Mouse (Mus musculus) intestine, embryonic 15.5 days (tissue): ENCODE measurements around the gene Dvl3. TPM values are rescaled to one million over a fixed set of nuclear protein-coding genes. Genes with fewer than 3 reads are reported as not detected.

ENCODE experiments used
- ATAC-seq: fragments of 200-750 bp; cut with Nextera tagmentation; 2 replicates; pipeline ENCODE4 v1.8.0; 2017; ENCODE audit warnings: moderate TSS enrichment, moderate library complexity
- H3K27ac ChIP-seq: fragments of 300-500 bp; sonication (generic); 2 replicates; pipeline ENCODE4 v1.5.1; 2015; ENCODE audit warnings: mild to moderate bottlenecking, inconsistent platforms
- H3K27me3 ChIP-seq: fragments of 300-500 bp; sonication (generic); replicated peaks from 2 replicates; pipeline ENCODE4 v1.6.1; 2015; ENCODE audit warnings: inconsistent platforms
- H3K36me3 ChIP-seq: fragments of 300-500 bp; sonication (generic); 2 replicates; pipeline ENCODE4 v1.6.1; 2015; ENCODE audit warnings: inconsistent platforms
- H3K4me1 ChIP-seq: fragments of 300-500 bp; sonication (generic); replicated peaks from 2 replicates; pipeline ENCODE4 v1.6.1; 2015; ENCODE audit warnings: inconsistent platforms
- H3K4me2 ChIP-seq: fragments of 300-500 bp; sonication (generic); replicated peaks from 2 replicates; pipeline ENCODE4 v1.6.1; 2015; ENCODE audit warnings: mild to moderate bottlenecking, inconsistent platforms
- H3K4me3 ChIP-seq: fragments of 300-500 bp; sonication (generic); replicated peaks from 2 replicates; pipeline ENCODE4 v1.5.1; 2015; ENCODE audit warnings: inconsistent platforms
- H3K9ac ChIP-seq: fragments of 300-500 bp; sonication (generic); 2 replicates; pipeline ENCODE4 v1.6.1; 2015; ENCODE audit warnings: inconsistent platforms
- H3K9me3 ChIP-seq: fragments of 300-500 bp; sonication (generic); 2 replicates; pipeline ENCODE4 v1.6.1; 2016; ENCODE audit warnings: inconsistent platforms
- WGBS: fragments of 180-500 bp; shearing (Covaris S2); methylation state at CpG from one replicate; pipeline ENCODE4 v1.1.7; 2015; 5-methylcytosine and 5-hydroxymethylcytosine counted together
- polyA plus RNA-seq: library from polyadenylated mRNA; unstranded; fragments of >200 nt; fragmentation: Nextera tagmentation; extraction: Ambion mirVana; gene quantifications from 2 replicates; pipeline ENCODE4 v1.2.1, GENCODE M21; 2015

The Dvl3 gene
- polyA plus RNA-seq, 1 experiment from 2014 or later, result 18.1 TPM

GRCm38 (mm10) chr16:20498677-20499475 is 17.9 kb upstream of the Dvl3 start, which contains the start of gene Eif2b5:
Gene Eif2b5 (plus strand): TSS chr16:20498817.
- Histone ChIP-seq H3K9me3 (no peaks in the 10 kb centered on the region), H3K4me1 (peaks cover 12% of the 10 kb centered on the region; the same call in 1 of the 2 replicates), H3K4me2 (peak within 1 kb of the TSS; percentile 76), H3K27ac (peak within 1 kb of the TSS; percentile 69), H3K9ac (peak within 1 kb of the TSS; percentile 90), H3K27me3 (no peaks in the 10 kb centered on the region), H3K4me3 (peak within 1 kb of the TSS; percentile 94), H3K36me3 (peaks cover 26% of the 10 kb centered on the region)
- under 1% methylated on average over 49 of the region's 49 CpGs for WGBS
- ATAC-seq, result peak; percentile 97

- no peak overlapping the region for H3K4me3 ChIP-seq
- H3K4me1 ChIP-seq, result no peaks in the 10 kb centered on the region
- H3K4me2 ChIP-seq, result no peak overlapping the region
- no peak overlapping the region for H3K9ac ChIP-seq
- no peak for ATAC-seq
- H3K9me3 ChIP-seq, result no peaks in the 10 kb centered on the region
- H3K36me3 ChIP-seq, result peaks cover 78% of the 10 kb centered on the region
- WGBS, result 84% methylated on average over 8 of the region's 8 CpGs
- H3K27me3 ChIP-seq, result no peaks in the 10 kb centered on the region
- H3K27ac ChIP-seq, result no peak overlapping the region
These were observed 10.8 kb upstream of the Dvl3 start for GRCm38 (mm10) chr16:20506000-20506399.

- Histone ChIP-seq H3K9me3 (no peaks in the 10 kb centered on the region), H3K27me3 (no peaks in the 10 kb centered on the region), H3K27ac (no peak overlapping the region), H3K4me1 (no peaks in the 10 kb centered on the region), H3K4me2 (no peak overlapping the region), H3K4me3 (no peak overlapping the region), H3K36me3 (peaks cover 53% of the 10 kb centered on the region), H3K9ac (no peak overlapping the region)
- peak; percentile 61 for ATAC-seq
- WGBS, result 88% methylated on average over 3 of the region's 3 CpGs
These were observed 7.4 kb upstream of the Dvl3 start for GRCm38 (mm10) chr16:20509349-20509748.

DNA sequence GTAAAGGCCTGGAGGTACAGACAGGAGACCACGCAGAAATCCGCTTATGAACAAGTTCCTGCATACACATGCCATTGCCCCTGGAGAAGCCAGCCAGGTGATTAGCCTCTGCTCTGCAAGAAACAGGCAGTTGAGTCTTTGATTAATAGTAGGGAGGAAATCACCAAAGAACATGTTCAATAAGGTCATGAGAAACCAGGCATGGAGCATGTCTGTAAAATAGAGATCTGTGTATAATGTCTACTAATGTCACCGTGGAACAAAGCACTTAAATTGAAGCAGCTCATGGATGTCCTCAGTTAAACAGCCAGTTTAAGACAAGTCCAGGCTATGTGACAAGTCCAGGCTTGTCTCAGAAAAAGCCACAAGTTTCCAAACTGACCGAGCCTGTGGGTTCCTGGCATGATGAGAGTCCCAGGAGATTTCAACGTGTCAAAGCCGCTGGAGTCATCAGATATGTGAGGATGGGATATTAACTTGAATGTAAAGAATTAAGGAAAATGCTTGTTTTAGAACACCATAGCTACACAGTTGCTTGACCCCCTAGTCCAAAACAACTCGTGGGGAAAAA is 5.4 kb upstream of the Dvl3 start:
- Histone ChIP-seq H3K27ac (no peak overlapping the region), H3K4me3 (no peak overlapping the region), H3K9ac (no peak overlapping the region), H3K4me1 (no peaks in the 10 kb centered on the region), H3K9me3 (no peaks in the 10 kb centered on the region), H3K27me3 (no peaks in the 10 kb centered on the region), H3K36me3 (peaks cover 37% of the 10 kb centered on the region), H3K4me2 (no peak overlapping the region)
- WGBS, result 89% methylated on average over 7 of the region's 7 CpGs
- no peak for ATAC-seq

- Histone ChIP-seq H3K9ac (peak overlapping the region; percentile 81), H3K4me3 (peak overlapping the region; percentile 82), H3K9me3 (no peaks in the 10 kb centered on the region), H3K4me1 (peaks cover 4% of the 10 kb centered on the region), H3K27ac (0 out of 2 replicates have a peak overlapping the region, but pooled peaks have one; percentile 90), H3K27me3 (no peaks in the 10 kb centered on the region), H3K4me2 (peak overlapping the region; percentile 72), H3K36me3 (0 out of 2 replicates have a peak, but pooled peaks cover 2% of the 10 kb centered on the region)
- no peak for ATAC-seq
These were observed 750 bp upstream of the Dvl3 start for GRCm38 (mm10) chr16:20516032-20516431.

GRCm38 (mm10) chr16:20517216-20517615 is 434 bp downstream of the Dvl3 start:
- Histone ChIP-seq H3K4me1 (peaks cover 4% of the 10 kb centered on the region), H3K27me3 (no peaks in the 10 kb centered on the region), H3K27ac (peak overlapping the region; percentile 90), H3K9me3 (no peaks in the 10 kb centered on the region), H3K9ac (peak overlapping the region; percentile 81), H3K4me3 (peak overlapping the region; percentile 82), H3K36me3 (peaks cover 4% of the 10 kb centered on the region; the same call in 1 of the 2 replicates), H3K4me2 (peak overlapping the region; percentile 72)
- ATAC-seq, result peak; percentile 58
- 0% methylated on average over 26 of the region's 26 CpGs for WGBS

DNA sequence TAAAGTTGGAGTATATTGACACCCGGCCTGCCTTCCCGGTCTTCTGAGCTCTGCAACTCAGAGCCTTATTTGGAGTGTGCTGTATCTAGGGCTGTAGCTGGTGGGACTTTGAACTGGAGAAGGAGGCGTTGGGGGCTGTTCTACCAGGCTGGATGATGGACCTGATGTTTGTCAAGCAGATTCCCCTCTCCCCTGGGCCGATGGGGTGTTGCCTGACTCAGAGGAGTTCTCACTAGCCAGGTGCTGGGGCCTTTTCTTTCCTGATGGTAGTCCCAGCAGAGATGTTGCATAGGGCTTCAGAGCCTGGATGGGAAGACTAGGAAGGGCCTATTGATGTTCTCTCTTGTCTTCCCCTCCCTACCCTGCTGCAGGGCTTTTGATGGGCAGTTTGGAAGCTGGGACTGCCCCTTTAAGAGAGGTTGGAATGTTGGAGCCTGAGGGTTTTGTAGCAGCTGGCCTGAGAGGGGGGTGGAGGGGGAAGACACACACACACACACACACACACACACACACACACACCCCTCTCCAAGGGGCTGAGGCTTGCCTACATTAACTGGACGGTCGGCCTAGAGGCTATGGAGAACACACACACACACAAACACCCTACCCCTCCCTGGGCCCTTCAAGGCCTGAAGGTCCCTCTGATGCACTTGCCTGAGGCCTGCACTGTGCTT is 1.1 kb downstream of the Dvl3 start:
- H3K36me3 ChIP-seq, result peaks cover 4% of the 10 kb centered on the region; the same call in 1 of the 2 replicates
- ATAC-seq, result peak; percentile 62

GRCm38 (mm10) chr16:20523886-20524285 is 7.1 kb downstream of the Dvl3 start:
- Histone ChIP-seq H3K36me3 (peaks cover 54% of the 10 kb centered on the region), H3K4me3 (no peak overlapping the region), H3K9ac (no peak overlapping the region)

More for the DNA sequence above, 1.1 kb downstream of the Dvl3 start:
- H3K4me3 ChIP-seq, result peak overlapping the region; percentile 82
- peak overlapping the region; percentile 72 for H3K4me2 ChIP-seq
- H3K27me3 ChIP-seq, result no peaks in the 10 kb centered on the region
- no peaks in the 10 kb centered on the region for H3K9me3 ChIP-seq
- peaks cover 4% of the 10 kb centered on the region for H3K4me1 ChIP-seq
- H3K9ac ChIP-seq, result peak overlapping the region; percentile 81
- peak overlapping the region; percentile 90 for H3K27ac ChIP-seq
- 5% methylated on average over 6 of the region's 6 CpGs for WGBS

DNA sequence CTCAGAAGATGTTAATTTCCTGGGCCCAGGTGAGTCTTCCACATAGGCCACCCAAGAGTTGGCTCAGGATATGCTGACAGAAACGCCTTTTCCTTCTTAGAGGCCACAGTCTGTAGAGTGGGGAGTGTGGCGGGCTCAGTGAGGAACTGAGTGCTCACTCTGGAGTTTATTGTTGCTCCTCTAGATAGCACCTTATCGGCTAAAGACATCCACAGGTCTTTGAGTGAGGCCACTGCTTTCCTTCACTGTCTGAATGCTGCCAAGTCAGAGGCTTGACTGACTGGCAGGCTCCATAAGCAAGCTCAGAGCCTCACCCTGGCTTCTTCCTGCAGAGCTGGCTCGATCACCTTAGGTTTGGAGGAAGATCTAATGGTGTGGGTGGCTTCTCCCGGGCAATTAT is 12.0 kb downstream of the Dvl3 start:
- Histone ChIP-seq H3K36me3 (peaks cover 71% of the 10 kb centered on the region), H3K27ac (no peak overlapping the region), H3K9me3 (no peaks in the 10 kb centered on the region), H3K4me1 (no peaks in the 10 kb centered on the region), H3K27me3 (no peaks in the 10 kb centered on the region), H3K4me2 (no peak overlapping the region), H3K9ac (no peak overlapping the region), H3K4me3 (no peak overlapping the region)
- WGBS, result 90% methylated on average over 5 of the region's 5 CpGs
- no peak for ATAC-seq

More at GRCm38 (mm10) chr16:20523886-20524285, 7.1 kb downstream of the Dvl3 start:
- Histone ChIP-seq H3K4me2 (no peak overlapping the region), H3K27me3 (no peaks in the 10 kb centered on the region), H3K4me1 (no peaks in the 10 kb centered on the region), H3K9me3 (no peaks in the 10 kb centered on the region), H3K27ac (no peak overlapping the region)
- no peak for ATAC-seq
- 81% methylated on average over 10 of the region's 10 CpGs for WGBS

DNA sequence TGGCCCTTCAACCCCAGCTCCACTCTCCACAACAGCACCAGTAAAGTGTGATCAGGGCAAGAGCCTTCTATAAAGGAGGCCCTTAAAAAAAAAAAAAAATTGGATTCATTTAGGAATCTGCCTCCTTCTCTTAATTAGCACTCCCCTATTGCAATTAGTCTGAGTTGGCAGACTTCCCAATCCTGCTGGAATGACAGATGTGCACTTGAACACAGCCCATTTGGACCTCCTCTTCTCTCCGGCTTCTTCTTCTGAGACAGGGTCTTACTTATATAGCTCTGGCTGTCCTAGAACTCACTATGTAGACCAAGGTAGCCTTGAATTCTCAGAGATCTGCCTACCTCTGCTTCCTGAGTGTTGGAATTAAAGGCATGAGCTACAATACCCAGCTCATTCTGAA is 12.6 kb downstream of the Dvl3 start:
- H3K4me3 ChIP-seq, result no peak overlapping the region
- peaks cover 65% of the 10 kb centered on the region for H3K36me3 ChIP-seq
- no peak for ATAC-seq

GRCm38 (mm10) chr16:20530941-20531340 is 14.2 kb downstream of the Dvl3 start:
- Histone ChIP-seq H3K27me3 (no peaks in the 10 kb centered on the region), H3K9me3 (no peaks in the 10 kb centered on the region), H3K27ac (no peak overlapping the region), H3K4me1 (no peaks in the 10 kb centered on the region), H3K36me3 (peaks cover 55% of the 10 kb centered on the region), H3K4me2 (no peak overlapping the region), H3K9ac (no peak overlapping the region), H3K4me3 (no peak overlapping the region)
- no peak for ATAC-seq
- WGBS, result 95% methylated on average over 20 of the region's 20 CpGs

More for the DNA sequence above, 12.6 kb downstream of the Dvl3 start:
- no peaks in the 10 kb centered on the region for H3K27me3 ChIP-seq
- no peak overlapping the region for H3K9ac ChIP-seq
- H3K9me3 ChIP-seq, result no peaks in the 10 kb centered on the region
- WGBS, result 60% methylated on average over 1 of the region's 1 CpGs
- no peak overlapping the region for H3K4me2 ChIP-seq
- H3K4me1 ChIP-seq, result no peaks in the 10 kb centered on the region
- H3K27ac ChIP-seq, result no peak overlapping the region

DNA sequence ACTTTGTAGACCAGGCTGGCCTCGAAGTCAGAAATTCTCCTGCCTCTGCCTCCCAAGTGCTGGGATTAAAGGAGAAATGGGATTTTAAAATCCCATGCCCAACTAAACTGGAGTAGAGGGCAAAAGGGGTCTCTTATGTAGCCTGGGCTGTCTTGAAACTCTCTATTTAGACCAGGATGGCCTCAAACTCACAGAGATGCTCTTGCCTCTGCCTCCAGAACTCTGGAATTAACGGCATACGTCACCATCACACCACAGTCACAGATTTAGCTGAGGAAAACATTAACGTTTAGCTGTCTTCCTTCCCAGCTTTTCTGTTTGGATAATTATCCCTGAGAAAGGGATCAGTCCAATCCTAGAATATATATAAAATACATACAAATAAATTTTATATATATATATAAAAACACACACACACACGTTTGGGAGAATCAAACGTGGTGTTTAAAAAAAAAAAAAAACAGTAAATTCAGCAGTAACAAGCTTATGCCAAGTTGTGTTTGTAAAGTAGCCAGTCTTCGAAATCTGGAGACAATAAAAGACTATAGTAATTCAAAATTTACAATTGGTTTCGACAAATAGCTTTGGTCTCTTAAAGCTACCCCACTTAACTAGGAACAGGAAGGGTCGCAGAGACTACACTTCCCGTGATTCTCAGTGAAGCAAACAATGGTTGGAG is 18.0 kb downstream of the Dvl3 start:
- H3K36me3 ChIP-seq, result peaks cover 40% of the 10 kb centered on the region
- H3K4me2 ChIP-seq, result no peak overlapping the region
- H3K27me3 ChIP-seq, result no peaks in the 10 kb centered on the region
- WGBS, result 44% methylated on average over 10 of the region's 10 CpGs
- peaks cover 19% of the 10 kb centered on the region for H3K4me1 ChIP-seq
- H3K27ac ChIP-seq, result no peak overlapping the region
- H3K4me3 ChIP-seq, result no peak overlapping the region
- H3K9me3 ChIP-seq, result no peaks in the 10 kb centered on the region
- ATAC-seq, result no peak
- H3K9ac ChIP-seq, result no peak overlapping the region
